Mouse (Mus musculus) kidney, adult 2 months (tissue): ENCODE measurements at regions not wholly inside any gene's neighbourhood (a gene's known extent, or its start where the extent isn't known, plus 50 kb on each side); places are given as distances from the start of the nearest gene placed in this dataset.
A peak's percentile ranks its signal among the peaks of the same experiment; 100 is the strongest.

ENCODE experiments used
- DNase-seq: peaks from one replicate; pipeline ENCODE4 v3.0.0; 2021
- H3K27ac ChIP-seq: fragments of 200-500 bp; 2 replicates; pipeline ENCODE4 v1.5.1; 2012; ENCODE audit warnings: low read depth, low read length, control low read depth, inconsistent platforms; ENCODE audit not compliant: insufficient read depth
- H3K27me3 ChIP-seq: fragments of 200-500 bp; replicated peaks from 2 replicates; pipeline ENCODE4 v1.6.1; 2012; ENCODE audit warnings: mild to moderate bottlenecking, moderate library complexity, low read length, inconsistent platforms; ENCODE audit not compliant: control insufficient read depth, insufficient read depth
- H3K36me3 ChIP-seq: fragments of 200-500 bp; 2 replicates; pipeline ENCODE4 v1.6.1; 2012; ENCODE audit warnings: mild to moderate bottlenecking, moderate library complexity, low read length, inconsistent platforms; ENCODE audit not compliant: control insufficient read depth, insufficient read depth
- H3K4me1 ChIP-seq: fragments of 200-500 bp; 2 replicates; pipeline ENCODE4 v1.6.1; 2011; ENCODE audit warnings: low read length; ENCODE audit not compliant: control insufficient read depth, insufficient read depth
- H3K4me3 ChIP-seq: fragments of 200-500 bp; 2 replicates; pipeline ENCODE4 v1.5.1; 2011; ENCODE audit warnings: mild to moderate bottlenecking, low read depth, low read length, control low read depth; ENCODE audit not compliant: insufficient read depth
- CTCF ChIP-seq: fragments of 200-500 bp; conservative IDR thresholded peaks from 2 replicates; pipeline ENCODE4 v1.5.1; 2011; ENCODE audit warnings: low read depth, mild to moderate bottlenecking, control low read depth, low read length, moderate library complexity, mixed read lengths; ENCODE audit not compliant: insufficient read depth, insufficient read length
- POLR2A ChIP-seq: fragments of 200-500 bp; IDR thresholded peaks from one replicate; pipeline ENCODE4 v1.6.1; 2011; ENCODE audit warnings: low read depth, low read length, control low read depth
- WGBS: fragments of 180-500 bp; shearing (Covaris S2); methylation state at CpG from one replicate; pipeline ENCODE4 v1.1.7; 2018; 5-methylcytosine and 5-hydroxymethylcytosine counted together

GRCm38 (mm10) chr3:40443788-40444595 lies 87.1 kb upstream of the Intu start:
- 33% methylated on average over 20 of the region's 20 CpGs for WGBS
- H3K27ac ChIP-seq, result no peak overlapping the region
- DNase-seq, result peak; percentile 31
- H3K27me3 ChIP-seq, result no peaks in the 10 kb centered on the region
- TF ChIP-seq POLR2A (no peak), CTCF (peak; percentile 63)
- no peaks in the 10 kb centered on the region for H3K4me1 ChIP-seq
- H3K4me3 ChIP-seq, result no peak overlapping the region
- H3K36me3 ChIP-seq, result no peaks in the 10 kb centered on the region

DNA sequence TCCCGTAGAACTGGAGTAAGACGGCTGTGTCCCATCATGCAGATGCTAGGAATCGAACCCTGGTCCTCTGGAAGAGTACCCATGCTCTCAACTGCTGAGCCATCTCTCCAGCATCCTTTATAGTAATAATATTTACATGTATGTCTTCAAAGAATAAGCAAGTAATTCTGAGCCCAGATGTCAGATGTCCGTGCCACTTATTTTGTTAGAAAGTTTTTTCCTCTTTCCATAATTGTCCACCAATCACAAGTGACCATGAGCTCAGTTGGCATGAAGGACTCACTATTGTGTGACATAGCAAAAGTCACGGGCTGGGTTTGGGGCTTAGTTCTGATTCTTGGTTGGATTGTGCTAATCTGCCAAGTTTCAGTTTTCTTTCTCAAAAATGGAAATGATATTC lies 78.1 kb upstream of the Intu start:
- TF ChIP-seq POLR2A, result no peak
- Histone ChIP-seq H3K4me1 (no peaks in the 10 kb centered on the region), H3K4me3 (no peak overlapping the region), H3K27ac (no peak overlapping the region), H3K27me3 (no peaks in the 10 kb centered on the region), H3K36me3 (no peaks in the 10 kb centered on the region)
- WGBS, result 83% methylated on average over 5 of the region's 5 CpGs
- DNase-seq, result no peak

GRCm38 (mm10) chr3:40453552-40453951 lies 77.5 kb upstream of the Intu start:
- no peak overlapping the region for H3K4me3 ChIP-seq
- WGBS, result 43% methylated on average over 4 of the region's 4 CpGs
- H3K36me3 ChIP-seq, result no peaks in the 10 kb centered on the region
- no peak overlapping the region for H3K27ac ChIP-seq
- no peak for DNase-seq
- H3K27me3 ChIP-seq, result no peaks in the 10 kb centered on the region
- TF ChIP-seq CTCF (no peak), POLR2A (no peak)
- no peaks in the 10 kb centered on the region for H3K4me1 ChIP-seq

DNA sequence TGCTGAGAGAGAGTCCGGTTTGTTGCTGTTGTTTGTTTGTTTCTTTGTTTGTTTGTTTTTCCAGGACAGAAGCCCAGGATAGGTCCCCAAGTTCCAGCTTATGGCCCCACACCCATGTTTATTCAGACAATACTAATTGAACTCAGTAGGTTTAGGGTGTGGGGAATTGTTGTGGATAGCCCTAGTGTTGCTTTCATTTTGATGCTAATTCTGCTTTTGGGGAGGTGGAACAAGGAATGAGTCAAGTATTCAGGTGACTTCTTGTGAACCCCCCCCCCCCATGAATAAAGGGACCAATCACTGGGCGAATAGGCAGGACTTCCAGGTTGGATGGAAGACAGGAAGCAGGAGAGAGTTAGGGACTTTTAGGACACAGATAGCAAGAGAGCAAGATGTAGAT lies 75.0 kb upstream of the Intu start:
- H3K36me3 ChIP-seq, result no peaks in the 10 kb centered on the region
- no peaks in the 10 kb centered on the region for H3K27me3 ChIP-seq
- no peak for DNase-seq

DNA sequence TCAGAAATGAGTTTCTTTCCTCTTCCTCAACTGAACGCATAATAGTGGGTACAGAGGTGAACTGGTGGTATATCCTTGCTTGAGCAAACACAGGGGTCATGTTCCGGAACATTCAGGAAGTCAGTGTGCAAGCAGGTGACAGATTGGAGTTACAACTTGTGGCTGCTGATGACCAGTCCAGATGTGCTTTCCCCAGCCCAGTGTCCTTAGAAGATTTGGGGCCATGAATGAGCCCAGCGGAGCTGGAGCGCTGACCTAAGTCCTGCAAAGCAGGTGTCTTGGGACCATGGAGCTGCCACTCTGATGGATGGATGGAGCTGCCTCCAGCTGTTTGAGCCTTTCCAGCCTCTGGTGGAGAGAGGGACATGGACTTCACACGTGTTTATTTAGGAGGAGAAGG lies 72.6 kb upstream of the Intu start:
- no peak overlapping the region for H3K4me3 ChIP-seq
- DNase-seq, result no peak
- no peaks in the 10 kb centered on the region for H3K36me3 ChIP-seq
- no peak for TF ChIP-seq CTCF
- WGBS, result 55% methylated on average over 5 of the region's 5 CpGs
- H3K27me3 ChIP-seq, result no peaks in the 10 kb centered on the region
- no peaks in the 10 kb centered on the region for H3K4me1 ChIP-seq
- no peak overlapping the region for H3K27ac ChIP-seq

More for the DNA sequence above, 75.0 kb upstream of the Intu start:
- WGBS, result 88% methylated on average over 2 of the region's 2 CpGs
- Histone ChIP-seq H3K4me1 (no peaks in the 10 kb centered on the region), H3K27ac (no peak overlapping the region), H3K4me3 (no peak overlapping the region)
- TF ChIP-seq POLR2A (no peak), CTCF (no peak)

GRCm38 (mm10) chr3:40463446-40463845 lies 67.6 kb upstream of the Intu start:
- Histone ChIP-seq H3K27me3 (no peaks in the 10 kb centered on the region), H3K4me1 (no peaks in the 10 kb centered on the region), H3K4me3 (no peak overlapping the region), H3K36me3 (no peaks in the 10 kb centered on the region), H3K27ac (no peak overlapping the region)
- no peak for DNase-seq
- no peak for TF ChIP-seq POLR2A
- no peak for TF ChIP-seq CTCF
- WGBS, result 51% methylated on average over 5 of the region's 5 CpGs

DNA sequence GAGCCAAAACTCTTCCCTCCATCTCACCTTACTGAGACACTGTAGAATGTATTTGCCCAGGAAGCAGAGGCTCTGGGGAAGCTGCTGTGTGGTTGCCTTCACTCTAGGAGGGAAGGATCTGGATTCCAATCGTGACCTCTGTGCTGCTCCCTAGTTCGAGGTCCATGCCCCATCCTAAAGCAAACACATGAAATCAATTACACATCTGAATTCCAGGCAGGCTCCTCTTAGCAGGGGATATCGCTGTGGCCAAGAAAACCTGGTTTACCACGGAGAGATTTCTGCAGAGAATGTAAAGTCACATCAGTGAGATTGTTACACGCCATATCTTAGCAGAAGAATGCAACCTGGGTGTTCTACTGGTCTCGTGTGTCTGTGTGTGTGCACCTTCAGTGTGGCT lies 61.0 kb upstream of the Intu start:
- H3K4me1 ChIP-seq, result no peaks in the 10 kb centered on the region
- no peak overlapping the region for H3K4me3 ChIP-seq
- no peaks in the 10 kb centered on the region for H3K27me3 ChIP-seq
- DNase-seq, result no peak
- H3K27ac ChIP-seq, result no peak overlapping the region
- 65% methylated on average over 6 of the region's 6 CpGs for WGBS
- no peak for TF ChIP-seq POLR2A
- no peak for TF ChIP-seq CTCF
- H3K36me3 ChIP-seq, result no peaks in the 10 kb centered on the region

GRCm38 (mm10) chr3:40472766-40473165 lies 58.3 kb upstream of the Intu start:
- DNase-seq, result no peak
- no peaks in the 10 kb centered on the region for H3K27me3 ChIP-seq
- no peak overlapping the region for H3K4me3 ChIP-seq
- no peaks in the 10 kb centered on the region for H3K4me1 ChIP-seq
- TF ChIP-seq POLR2A (no peak), CTCF (no peak)
- 90% methylated on average over 6 of the region's 6 CpGs for WGBS
- H3K27ac ChIP-seq, result no peak overlapping the region
- H3K36me3 ChIP-seq, result no peaks in the 10 kb centered on the region
